In the genomic region with DNA sequence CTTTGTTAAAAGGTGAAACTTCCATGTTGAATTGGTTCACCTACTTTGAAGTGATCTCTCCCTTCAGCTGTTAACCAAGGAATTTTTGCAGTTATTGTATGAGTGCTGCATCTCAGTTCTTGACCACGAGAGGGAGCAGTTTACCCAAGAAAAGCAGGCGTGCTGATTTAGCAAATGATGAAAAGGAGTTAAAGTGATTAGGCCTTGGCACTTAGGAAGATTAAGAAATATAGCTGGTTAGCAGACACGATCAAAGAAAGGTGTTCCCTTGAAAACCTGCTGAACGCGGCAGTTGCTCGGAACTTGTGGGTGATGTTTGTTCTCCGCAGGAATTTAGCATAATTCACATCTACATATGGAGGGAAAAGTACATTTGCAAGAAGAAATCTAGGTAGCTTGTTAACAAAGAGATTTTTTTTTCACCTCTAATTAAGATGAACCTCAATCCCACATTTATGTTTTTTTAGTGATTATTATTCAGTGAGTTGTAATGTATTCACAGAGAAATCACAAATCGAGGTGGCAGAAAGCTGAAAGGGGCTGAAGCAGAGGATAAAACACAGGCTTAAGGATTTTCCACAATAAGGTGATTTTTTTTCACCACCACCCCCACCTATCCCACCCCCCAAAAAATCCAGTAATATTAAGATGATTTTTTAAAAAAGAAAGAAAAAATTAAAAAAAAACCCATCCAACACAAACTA, we compare ENCODE assay signal across 9 mouse cellular contexts.
DNase-seq lines count a peak whose midpoint lies in the region; ATAC-seq lines count a peak whose summit lies in the region.
"Had no signal": no experiment of that assay in that cellular context is flagged by ENCODE, and none has a peak within 500 bp of the region (broad histone marks: within the 10 kb centered on the region; RNA-seq: fewer than 3 reads in every experiment).

No protein-coding gene starts in this region.

- H3K9ac ChIP-seq in kidney, embryonic 15.5 days, result no peak overlapping the region
- H3K9ac ChIP-seq: lung, embryonic 15.5 days had no signal

- 27% methylated on average over 8 of the region's 8 CpGs for whole genome bisulfite sequencing in kidney, embryonic 15.5 days

- no peak overlapping the region for H3K27ac ChIP-seq in kidney, embryonic 15.5 days
- H3K27ac ChIP-seq: lung, embryonic 15.5 days had no signal

- no peaks in the 10 kb centered on the region for H3K9me3 ChIP-seq in kidney, embryonic 15.5 days (replicated peaks)
- H3K9me3 ChIP-seq: lung, embryonic 15.5 days had no signal

- no peaks in the 10 kb centered on the region for H3K27me3 ChIP-seq in kidney, embryonic 15.5 days
- H3K27me3 ChIP-seq: lung, embryonic 15.5 days had no signal

- H3K36me3 ChIP-seq in kidney, embryonic 15.5 days, result peaks cover 4% of the 10 kb centered on the region
- H3K36me3 ChIP-seq: lung, embryonic 15.5 days had no signal

- H3K4me2 ChIP-seq in kidney, embryonic 15.5 days, result no peak overlapping the region
- H3K4me2 ChIP-seq: lung, embryonic 15.5 days had no signal

- H3K4me1 ChIP-seq in kidney, embryonic 15.5 days, result peaks cover 16% of the 10 kb centered on the region

- no peak overlapping the region for H3K4me3 ChIP-seq in kidney, embryonic 15.5 days (replicated peaks)
- H3K4me3 ChIP-seq: lung, embryonic 15.5 days had no signal

- no peak for ATAC-seq in kidney, embryonic 15.5 days (replicated peaks; ENCODE audit: low FRiP score)

- peak; percentile 49 for DNase-seq in kidney, adult 18-20 months
- peak; percentile 69 for DNase-seq in ZHBTc4 (ENCODE audit: low read depth, low spot score)
- DNase-seq in embryo, embryonic 11.5 days (ENCODE audit: low read depth, low spot score), result peak; percentile 49
- DNase-seq in heart, postnatal 4 days, result peak; percentile 65
- peak; percentile 18 to 81 for DNase-seq in left cerebral cortex, adult 9 months (ENCODE audit: low spot score in 2 of 2)
- peak; percentile 5 for DNase-seq in naive thymus-derived CD4-positive, alpha-beta T cell, adult 2 months (ENCODE audit: low read depth)
- DNase-seq in spleen, adult 12 weeks (ENCODE audit: low spot score), result no peak
